Mouse (Mus musculus): ENCODE results near the gene Bmp6.

DNA sequence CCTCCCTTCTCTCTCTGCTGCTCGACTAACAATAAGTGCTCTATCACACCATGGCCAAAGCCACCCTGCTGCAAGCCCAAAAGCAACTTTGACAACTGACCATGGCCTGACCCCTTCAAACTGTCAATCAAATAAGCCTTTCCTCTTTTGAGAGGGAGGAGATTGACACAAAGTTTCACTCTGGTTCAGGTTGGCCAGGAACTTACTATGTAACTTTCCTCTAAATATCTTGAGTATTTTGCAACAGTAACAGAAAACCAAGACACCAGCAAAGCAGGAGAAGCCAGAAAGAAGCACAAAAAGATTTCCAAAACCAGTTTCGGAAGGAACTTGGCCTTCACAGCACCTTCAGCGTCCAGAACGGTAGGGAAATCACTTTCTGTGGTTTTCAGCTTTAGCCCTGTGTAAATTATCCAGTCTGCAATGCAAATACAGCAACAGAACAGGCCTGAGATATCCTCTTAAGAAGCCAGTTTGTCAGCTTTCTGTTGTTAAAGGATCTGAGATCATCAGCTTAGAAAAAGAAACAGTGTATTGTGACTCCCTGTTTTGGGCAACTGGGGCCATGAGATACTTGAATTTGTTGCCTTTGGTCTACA, 177.2 kb downstream of the Bmp6 start:
- no peak for TF ChIP-seq CTCF (IDR thresholded peaks at IDR 0.05; ENCODE audit: control insufficient read depth, insufficient read depth, insufficient replicate concordance, low read depth, low read length)
- no peak for TF ChIP-seq POLR2A (IDR thresholded peaks at IDR 0.05; ENCODE audit: control insufficient read depth, low read depth, low read length)

All from testis, adult 2 months (tissue).